13 mouse cellular contexts compared by ENCODE assay signal in the genomic region with DNA sequence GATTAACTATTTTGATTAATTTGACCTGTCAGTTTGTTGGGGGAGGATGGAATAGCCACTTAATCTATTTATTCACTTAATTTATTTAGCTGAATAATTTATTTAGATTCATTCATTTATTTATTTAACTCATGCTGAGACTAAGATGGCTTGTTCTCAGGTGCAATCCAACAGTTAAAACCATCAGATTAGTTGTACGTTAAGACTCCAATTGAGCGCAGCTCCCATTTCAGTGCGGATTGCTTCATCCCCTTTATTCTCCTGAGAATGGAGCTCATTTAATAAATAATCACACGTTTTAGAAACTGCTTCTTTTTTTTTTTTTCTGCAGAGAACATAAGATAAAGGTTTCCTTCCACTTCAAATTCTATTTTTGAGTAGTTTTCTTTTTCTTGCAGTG.
DNase-seq lines count a peak whose midpoint lies in the region; ATAC-seq lines count a peak whose summit lies in the region.
"Had no signal": no experiment of that assay in that cellular context is flagged by ENCODE, and none has a peak within 500 bp of the region (broad histone marks: within the 10 kb centered on the region; RNA-seq: fewer than 3 reads in every experiment).

No protein-coding gene starts in this region.

- H3K4me3 ChIP-seq in heart, embryonic 16.5 days (ENCODE audit: low read length): no peak overlapping the region
- H3K4me3 ChIP-seq in hindbrain, embryonic 12.5 days: no peak overlapping the region
- H3K4me3 ChIP-seq in midbrain, embryonic 13.5 days (replicated peaks): no peak overlapping the region
- H3K4me3 ChIP-seq: limb, embryonic 15.5 days had no signal

- no peak overlapping the region for H3K9ac ChIP-seq in heart, embryonic 16.5 days (ENCODE audit: low read length)
- H3K9ac ChIP-seq in hindbrain, embryonic 12.5 days: no peak overlapping the region
- H3K9ac ChIP-seq in midbrain, embryonic 13.5 days (replicated peaks): 0 out of 2 replicates have a peak overlapping the region, but pooled peaks have one; percentile 44
- H3K9ac ChIP-seq: limb, embryonic 15.5 days; liver, postnatal 0 days had no signal

- WGBS in heart, embryonic 16.5 days: 58% methylated on average over 4 of the region's 4 CpGs
- 37% methylated on average over 4 of the region's 4 CpGs for WGBS in hindbrain, embryonic 12.5 days
- WGBS in midbrain, embryonic 13.5 days: 13% methylated on average over 4 of the region's 4 CpGs

- no peak for ATAC-seq in heart, embryonic 16.5 days (replicated peaks; ENCODE audit: extremely low read depth, insufficient read depth, low FRiP score)
- peak; percentile 72 for ATAC-seq in hindbrain, embryonic 12.5 days (ENCODE audit: low FRiP score)
- ATAC-seq in midbrain, embryonic 13.5 days: peak; percentile 44
- ATAC-seq: liver, postnatal 0 days had no signal

- H3K4me2 ChIP-seq in heart, embryonic 16.5 days (ENCODE audit: low read depth, low read length): peak overlapping the region; percentile 39; the same call in 1 of the 2 replicates
- peak overlapping the region; percentile 45; the same call in 1 of the 2 replicates for H3K4me2 ChIP-seq in hindbrain, embryonic 12.5 days (replicated peaks)
- H3K4me2 ChIP-seq in midbrain, embryonic 13.5 days (replicated peaks): peak overlapping the region; percentile 49
- H3K4me2 ChIP-seq: limb, embryonic 15.5 days had no signal

- H3K9me3 ChIP-seq in heart, embryonic 16.5 days (replicated peaks; ENCODE audit: control insufficient read depth, low read length): no peaks in the 10 kb centered on the region
- H3K9me3 ChIP-seq in hindbrain, embryonic 12.5 days (replicated peaks): no peaks in the 10 kb centered on the region
- H3K9me3 ChIP-seq in midbrain, embryonic 13.5 days: no peaks in the 10 kb centered on the region
- H3K9me3 ChIP-seq: limb, embryonic 15.5 days had no signal

- H3K36me3 ChIP-seq in heart, embryonic 16.5 days (ENCODE audit: control insufficient read depth, insufficient read depth): no peaks in the 10 kb centered on the region
- H3K36me3 ChIP-seq in hindbrain, embryonic 12.5 days: no peaks in the 10 kb centered on the region
- H3K36me3 ChIP-seq in midbrain, embryonic 13.5 days: no peaks in the 10 kb centered on the region
- H3K36me3 ChIP-seq: limb, embryonic 15.5 days had no signal

- H3K27me3 ChIP-seq in heart, embryonic 16.5 days (ENCODE audit: control insufficient read depth, insufficient read depth, low read length): no peaks in the 10 kb centered on the region
- H3K27me3 ChIP-seq in hindbrain, embryonic 12.5 days: no peaks in the 10 kb centered on the region
- no peaks in the 10 kb centered on the region for H3K27me3 ChIP-seq in midbrain, embryonic 13.5 days
- H3K27me3 ChIP-seq: limb, embryonic 15.5 days had no signal

- peaks cover 5% of the 10 kb centered on the region; the same call in 1 of the 2 replicates for H3K4me1 ChIP-seq in heart, embryonic 16.5 days (ENCODE audit: control insufficient read depth, insufficient read depth, low read length)
- peaks cover 15% of the 10 kb centered on the region for H3K4me1 ChIP-seq in hindbrain, embryonic 12.5 days
- H3K4me1 ChIP-seq in midbrain, embryonic 13.5 days (replicated peaks): peaks cover 24% of the 10 kb centered on the region

- H3K27ac ChIP-seq in heart, embryonic 16.5 days (ENCODE audit: low read length): no peak overlapping the region
- H3K27ac ChIP-seq in hindbrain, embryonic 12.5 days: peak overlapping the region; percentile 89
- peak overlapping the region; percentile 93 for H3K27ac ChIP-seq in midbrain, embryonic 13.5 days
- H3K27ac ChIP-seq: limb, embryonic 15.5 days had no signal

- DNase-seq in heart, adult 18-20 months: no peak
- DNase-seq in MN1 (ENCODE audit: low spot score): no peak
- DNase-seq in ovary, postnatal 36 days (ENCODE audit: low spot score): no peak
- DNase-seq in frontal cortex, postnatal 25 days (ENCODE audit: low spot score in 2 of 2): no peak
- DNase-seq: adrenal gland, adult 2 months; heart, adult 11 months; kidney, adult 11 months; thymus, adult 18-20 months had no signal
